Mouse (Mus musculus): Measurements from ENCODE around the gene Wbp11.
A peak's percentile ranks its signal among the peaks of the same experiment; 100 is the strongest.
"Not testable (repeated sequence)": the region's sequence is repeated elsewhere in the genome, so short reads cannot be mapped to it uniquely, and the experiment has no call there.

Wbp11 gene

DNA sequence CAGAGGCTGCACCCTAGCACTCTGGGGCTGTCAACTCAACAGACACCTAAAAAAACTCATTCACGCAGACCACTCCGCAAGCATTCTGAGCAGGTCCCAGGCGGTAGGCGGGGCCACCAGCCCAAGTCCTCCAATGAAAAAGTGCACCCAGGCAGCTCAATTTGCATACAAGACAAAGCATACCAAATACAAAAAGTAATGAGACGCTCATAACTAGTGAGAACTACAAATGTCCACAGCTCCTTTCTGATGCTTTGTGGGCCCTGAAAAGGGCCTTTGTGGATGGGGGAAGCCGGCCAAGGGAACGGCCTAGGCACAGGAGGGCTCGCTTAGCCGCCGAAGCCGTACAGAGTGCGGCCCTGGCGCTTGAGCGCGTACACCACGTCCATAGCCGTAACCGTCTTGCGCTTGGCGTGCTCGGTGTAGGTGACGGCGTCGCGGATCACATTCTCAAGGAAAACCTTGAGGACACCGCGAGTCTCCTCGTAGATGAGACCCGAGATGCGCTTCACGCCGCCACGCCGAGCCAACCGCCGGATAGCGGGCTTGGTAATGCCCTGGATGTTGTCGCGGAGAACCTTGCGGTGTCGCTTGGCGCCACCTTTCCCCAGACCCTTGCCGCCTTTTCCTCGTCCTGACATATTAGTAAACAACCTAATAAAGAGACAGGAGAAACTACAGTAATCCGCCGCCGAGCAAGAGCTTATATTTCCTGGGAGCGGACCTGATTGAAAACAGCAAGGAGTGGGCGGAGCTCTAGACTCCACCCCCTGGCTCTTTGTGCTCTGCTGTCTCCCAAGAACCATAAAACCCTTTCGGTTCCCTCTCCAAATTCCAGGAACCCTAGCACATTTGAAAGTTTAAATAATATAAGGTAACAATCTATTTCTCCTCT lies 24.0 kb downstream of the Wbp11 start, which contains the start of gene Hist4h4:
Hist4h4 (minus strand) TSS at position 677 of the 895 bp plus-strand sequence.
- peak; percentile 91 for DNase-seq (ENCODE audit: low read depth, low spot score)

- no peak for DNase-seq (ENCODE audit: low read depth, low spot score)
Observed at GRCm38 (mm10) chr6:136803093-136803738, 24.8 kb downstream of the Wbp11 start.

DNA sequence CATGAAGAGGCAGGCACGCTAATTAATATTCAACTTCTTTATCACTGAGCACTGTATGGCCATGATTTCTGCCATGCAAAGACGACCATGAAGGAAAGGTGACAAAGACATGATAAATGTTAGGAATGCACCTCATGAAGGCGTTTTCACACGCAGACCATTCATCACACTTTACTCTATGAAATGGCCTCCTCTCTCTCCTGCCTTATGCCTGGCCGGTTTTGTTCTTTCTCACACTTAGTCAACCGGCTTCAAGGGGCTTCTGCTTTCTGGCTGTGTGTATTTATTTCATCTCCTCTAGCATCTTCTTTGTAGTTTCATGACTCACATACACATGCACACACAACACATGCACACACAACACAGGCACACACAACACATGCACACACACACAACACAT lies 26.8 kb downstream of the Wbp11 start:
- no peak for DNase-seq (ENCODE audit: low read depth, low spot score)

DNA sequence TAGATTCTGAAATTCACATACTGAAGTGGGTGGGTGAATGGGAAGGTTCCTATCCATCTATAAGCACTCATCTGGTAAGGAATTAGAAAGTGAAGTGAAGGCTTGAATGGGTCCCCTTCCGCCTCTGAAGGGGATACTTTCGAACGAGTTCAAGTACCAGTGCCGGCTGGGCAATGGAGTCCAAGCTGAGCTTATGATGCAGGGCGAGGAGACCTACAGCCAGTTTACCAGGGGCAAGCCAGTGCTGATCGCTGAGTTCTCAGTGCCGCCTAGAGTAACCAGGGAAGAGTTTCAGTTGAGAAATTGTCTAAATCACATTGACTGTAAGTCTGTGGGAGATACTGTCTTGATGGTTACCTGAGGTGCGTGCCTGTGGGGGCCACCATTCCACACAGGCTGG lies 27.3 kb downstream of the Wbp11 start:
- DNase-seq (ENCODE audit: low read depth, low spot score), result no peak

DNA sequence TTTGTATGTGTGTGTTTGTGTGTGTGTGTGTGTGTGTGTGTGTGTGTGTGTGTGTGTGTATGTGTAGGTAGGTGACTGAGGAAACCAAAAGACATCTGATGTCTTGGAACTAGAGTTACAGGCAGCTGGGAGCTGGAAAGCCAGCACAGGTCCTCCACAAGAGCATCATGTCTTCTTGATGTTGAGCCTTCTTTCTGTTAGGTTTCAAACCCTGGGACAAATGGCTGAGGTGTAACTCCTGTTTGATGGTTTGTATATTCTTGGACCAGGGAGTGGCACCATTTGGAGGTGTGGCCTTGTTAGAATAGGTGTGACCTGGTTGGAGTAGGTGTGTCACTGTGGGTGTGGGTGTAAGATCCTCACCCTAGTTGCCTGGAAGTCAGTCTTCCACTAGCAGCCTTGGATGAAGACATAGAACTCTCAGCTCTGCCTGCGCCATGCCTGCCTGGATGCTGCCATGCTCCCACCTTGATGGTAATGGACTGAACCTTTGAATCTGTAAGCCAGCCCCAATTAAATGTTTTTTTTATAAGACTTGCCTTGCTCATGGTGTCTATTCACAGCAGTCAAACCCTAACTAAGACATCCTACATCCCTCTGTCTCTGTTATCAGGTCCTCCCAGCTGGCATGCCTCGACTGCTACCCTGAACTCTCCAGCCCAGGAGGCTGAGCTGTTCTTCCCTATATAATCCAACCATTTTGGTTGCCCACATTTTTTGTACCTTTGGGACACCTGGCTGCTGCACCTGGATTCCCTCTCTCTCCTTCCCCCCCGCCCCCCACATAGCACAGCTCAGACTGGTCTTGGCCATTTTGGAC lies 29.9 kb downstream of the Wbp11 start:
- not testable (repeated sequence) for DNase-seq (ENCODE audit: low read depth, low spot score)

GRCm38 (mm10) chr6:136795850-136796249 lies 32.2 kb downstream of the Wbp11 start:
- no peak for DNase-seq (ENCODE audit: low read depth, low spot score)

DNA sequence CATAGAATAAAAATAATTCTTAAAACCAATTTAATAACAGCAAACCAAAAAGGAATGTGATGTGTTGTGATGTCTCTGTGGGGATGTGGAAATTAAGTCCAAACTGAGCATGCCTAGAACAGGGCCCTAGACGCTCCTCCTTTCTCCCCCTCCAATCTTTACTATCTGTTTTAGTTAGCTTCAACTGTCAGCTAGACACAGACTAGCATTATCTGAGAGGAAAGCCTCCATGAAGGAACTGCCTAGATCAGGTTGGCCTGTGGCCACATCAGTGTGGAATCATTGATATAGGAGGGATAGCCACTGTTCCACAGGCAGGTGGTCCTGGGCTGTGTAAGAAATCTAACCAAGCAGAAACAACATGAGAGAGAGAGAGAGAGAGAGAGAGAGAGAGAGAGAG lies 32.9 kb downstream of the Wbp11 start:
- DNase-seq (ENCODE audit: low read depth, low spot score), result no peak

DNA sequence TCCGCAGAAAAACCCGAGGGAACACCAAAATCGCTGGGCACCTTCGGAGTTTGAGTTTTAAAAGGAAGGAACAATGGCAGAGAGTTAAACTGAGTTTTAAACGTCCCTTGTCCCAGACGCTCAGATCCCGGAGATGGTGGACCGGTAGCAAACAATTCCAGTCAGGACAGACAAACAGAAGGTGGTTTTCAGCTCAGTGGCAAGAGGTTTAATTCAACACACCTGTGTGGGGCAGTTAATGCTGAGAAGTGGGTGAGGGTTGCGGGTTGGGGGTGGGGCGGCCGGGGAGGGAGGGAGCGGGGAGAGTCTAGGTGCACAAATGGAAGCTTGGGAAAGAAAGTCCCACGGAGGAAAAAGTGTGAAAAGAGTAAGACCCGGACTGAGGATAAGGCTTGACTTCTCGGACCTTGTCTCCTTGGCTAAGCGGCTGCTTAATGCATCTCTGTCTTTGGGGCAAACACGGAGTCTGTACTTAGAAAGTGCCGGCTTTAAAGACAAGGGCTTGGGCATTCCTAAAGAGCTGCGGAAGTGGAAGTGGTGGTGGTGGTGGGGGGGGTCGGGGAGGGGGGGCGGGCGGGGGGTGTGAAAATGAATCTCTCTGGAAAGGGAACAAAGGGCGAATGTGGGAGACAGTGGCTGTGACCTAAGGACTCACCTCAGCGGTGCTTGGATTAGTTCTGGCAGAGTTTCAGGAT lies 34.1 kb downstream of the Wbp11 start:
- DNase-seq (ENCODE audit: low read depth, low spot score), result peak; percentile 20

DNA sequence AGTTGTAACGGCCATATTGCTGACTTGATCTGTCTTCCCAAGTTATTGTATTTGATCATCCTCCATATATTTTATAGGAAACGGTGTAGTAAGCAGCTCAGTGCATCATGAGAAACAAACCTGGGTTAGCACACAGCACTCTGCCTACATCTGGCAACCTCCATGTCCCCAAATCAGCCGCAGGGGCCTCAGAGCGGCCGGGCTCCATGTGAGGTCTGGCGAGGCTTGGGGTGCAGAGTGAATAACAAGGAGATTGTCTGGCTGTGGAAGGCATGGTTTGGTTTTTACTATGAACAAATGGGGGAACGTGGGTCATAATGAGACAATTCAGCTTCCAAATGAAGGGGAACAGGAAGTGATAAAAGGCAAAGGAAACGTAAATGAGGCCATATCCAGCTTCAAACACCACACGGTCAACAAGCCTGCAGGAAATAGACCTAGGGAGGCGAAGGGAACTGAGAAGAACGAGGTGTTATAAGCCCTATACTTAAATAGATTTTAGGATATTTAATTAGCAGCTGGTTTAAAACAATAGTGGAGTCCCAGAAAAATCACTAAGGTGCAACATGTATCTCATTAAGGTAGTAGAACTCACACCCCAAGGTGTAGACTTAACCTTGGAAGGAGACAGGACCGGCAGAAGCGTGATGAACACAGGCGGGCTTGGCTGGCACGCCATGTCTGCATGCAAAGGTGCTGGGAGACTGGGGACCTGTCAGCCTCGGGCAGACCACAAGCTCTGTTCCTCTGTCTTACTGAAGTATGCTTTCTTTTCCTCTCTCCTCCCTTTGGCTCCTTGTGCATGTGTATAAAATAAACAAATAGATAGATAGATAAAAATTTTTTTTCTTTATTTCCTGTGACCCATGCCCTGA lies 34.9 kb downstream of the Wbp11 start:
- DNase-seq (ENCODE audit: low read depth, low spot score), result peak; percentile 39

- DNase-seq (ENCODE audit: low read depth, low spot score), result no peak
Observed at GRCm38 (mm10) chr6:136789391-136789971, 38.6 kb downstream of the Wbp11 start.

DNA sequence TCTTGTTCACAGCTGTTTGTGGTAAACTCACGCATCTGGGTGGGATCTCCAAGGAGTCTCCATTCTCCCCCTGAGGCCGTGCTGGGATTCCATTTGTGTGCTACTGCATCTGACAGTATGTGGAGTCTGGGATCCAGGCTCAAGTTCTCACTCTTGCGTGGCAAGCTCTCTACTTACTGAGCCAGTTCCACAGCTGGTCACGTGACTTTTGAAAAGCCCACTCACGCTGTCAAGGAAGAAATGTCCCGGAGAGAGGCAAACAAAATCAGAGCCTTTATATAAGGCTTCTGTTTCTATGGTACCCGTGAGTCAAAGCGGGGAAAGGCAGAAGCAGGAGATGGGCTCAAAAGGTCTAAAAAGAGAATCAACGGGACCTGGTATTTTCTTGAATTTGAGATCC lies 45.3 kb downstream of the Wbp11 start:
- DNase-seq (ENCODE audit: low read depth, low spot score), result no peak

DNA sequence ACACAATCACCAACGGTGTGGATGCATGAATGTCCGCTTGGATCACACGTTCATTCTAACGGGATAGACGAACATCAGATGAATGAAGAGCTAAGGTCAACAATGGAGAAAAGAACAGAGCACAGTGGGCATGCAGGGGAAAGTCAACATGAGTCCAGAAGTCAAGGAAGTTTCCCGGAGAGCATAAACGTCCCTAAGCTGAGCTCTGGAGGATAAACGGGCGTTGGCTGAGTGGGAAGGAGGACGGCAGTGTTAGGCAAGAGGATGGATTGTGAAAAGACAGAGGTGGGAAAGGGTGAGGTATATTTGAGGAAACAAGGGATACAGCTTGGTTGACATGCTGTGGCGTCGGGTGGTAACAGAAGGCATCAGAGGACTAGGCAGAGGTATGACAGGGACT lies 45.9 kb downstream of the Wbp11 start:
- DNase-seq (ENCODE audit: low read depth, low spot score), result no peak

DNA sequence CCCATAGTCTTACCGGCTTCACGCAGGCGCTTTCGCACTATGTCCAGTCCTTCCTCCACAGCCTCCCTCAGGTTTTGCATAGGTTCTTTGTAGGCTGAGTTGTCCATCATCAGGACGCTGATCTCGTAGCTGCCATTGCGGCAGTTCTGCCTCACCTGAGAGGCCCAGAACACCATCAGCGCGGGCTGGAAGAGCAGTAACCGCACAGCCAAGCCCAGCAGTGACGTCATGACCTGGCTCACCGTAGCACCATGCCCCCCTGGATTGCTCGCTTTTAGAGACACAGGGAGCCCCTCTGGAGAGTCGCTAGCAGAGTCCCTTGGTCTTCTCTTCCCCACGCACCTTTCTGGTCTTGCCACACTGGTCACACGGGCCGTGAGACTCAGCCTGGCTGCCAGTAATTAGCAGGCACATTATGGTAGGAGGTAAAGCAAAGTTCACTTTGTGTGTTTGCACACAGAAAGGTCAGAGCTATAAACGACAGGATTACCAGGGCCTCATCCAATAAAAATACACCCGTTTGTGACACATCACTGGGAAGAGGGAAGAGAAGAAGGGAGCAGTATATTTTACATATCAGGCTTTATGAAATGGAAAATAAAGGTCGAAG lies 46.6 kb downstream of the Wbp11 start, which contains the start of gene Gucy2c:
Gucy2c (minus strand) TSS at position 389 of the 610 bp plus-strand sequence.
- DNase-seq (ENCODE audit: low read depth, low spot score), result no peak

DNA sequence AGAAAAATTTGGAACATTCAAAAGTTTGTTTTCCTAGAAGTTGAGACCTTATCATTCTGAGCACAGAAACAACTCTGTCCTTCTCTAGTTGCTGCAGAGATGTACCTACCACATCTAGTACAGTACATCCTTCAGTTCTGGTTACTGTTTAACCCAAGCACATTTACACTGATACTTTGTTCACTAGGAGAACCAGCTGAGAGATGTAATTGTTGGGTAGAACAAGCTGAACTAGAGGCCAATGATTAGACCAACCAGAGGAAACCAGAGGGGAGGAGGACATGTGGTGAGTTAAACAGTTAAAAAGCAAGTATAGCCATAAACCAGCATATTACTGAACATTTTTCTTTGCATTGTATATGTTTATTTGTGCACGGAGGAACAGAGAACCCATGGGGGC lies 51.6 kb downstream of the Wbp11 start:
- no peak for DNase-seq (ENCODE audit: low read depth, low spot score)

DNA sequence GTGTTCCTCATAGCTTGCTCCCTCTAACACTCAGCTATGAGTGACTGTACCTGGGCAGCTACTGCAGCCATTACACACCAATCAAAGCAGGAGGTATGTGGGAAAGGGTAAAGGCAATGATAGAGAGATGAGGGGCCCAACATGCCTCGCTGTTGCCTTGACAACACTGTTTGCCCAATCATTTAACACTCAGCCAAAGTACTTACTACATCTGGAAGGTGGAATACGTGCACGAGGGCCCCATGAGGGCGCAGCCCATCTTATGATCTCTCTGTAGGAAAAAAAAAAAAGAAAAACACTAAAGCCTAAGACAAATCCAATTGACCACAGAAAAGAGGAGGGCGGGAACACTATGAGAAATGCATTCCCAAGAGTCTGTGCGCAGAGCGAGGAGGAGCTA lies 58.2 kb downstream of the Wbp11 start:
- no peak for DNase-seq (ENCODE audit: low read depth, low spot score)

DNA sequence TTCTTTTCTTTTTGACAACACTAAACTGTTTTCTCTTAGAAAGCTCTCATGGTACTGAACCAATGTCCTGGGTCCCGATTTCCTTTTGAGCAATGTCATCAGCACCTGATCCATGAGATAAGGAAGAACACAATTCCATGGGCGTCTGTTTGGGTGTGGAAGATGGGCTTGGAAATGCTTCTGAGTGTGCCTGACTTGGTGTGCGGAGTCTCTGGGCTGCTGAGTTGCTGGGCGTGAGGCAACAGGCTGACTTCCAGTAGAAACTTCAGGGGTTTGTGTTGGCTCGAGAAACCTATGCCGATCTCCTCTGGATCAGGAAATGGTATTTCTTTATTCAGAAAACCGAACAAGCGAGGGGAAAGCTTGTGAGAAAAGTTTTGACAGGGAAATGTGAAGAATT lies 58.9 kb downstream of the Wbp11 start:
- no peak for DNase-seq (ENCODE audit: low read depth, low spot score)

DNA sequence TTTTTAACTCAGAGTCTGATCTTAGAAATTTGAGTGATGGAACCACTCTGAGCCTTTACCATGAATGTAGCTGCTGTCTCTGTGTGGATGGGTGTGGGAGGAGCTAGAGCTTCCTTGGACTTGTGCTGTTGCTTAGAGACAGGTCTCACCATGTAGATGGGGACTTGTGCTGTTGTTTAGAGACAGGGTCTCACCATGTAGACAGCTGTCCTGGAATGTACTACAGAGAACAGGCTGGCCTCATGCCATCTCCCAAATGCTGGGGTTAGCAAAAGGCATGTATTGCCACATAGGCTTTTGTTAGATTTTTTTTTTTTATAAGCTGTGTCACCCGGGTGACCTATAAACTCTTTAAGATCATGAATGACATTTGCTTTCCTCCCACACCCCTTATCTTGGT lies 64.1 kb downstream of the Wbp11 start:
- DNase-seq (ENCODE audit: low read depth, low spot score), result no peak

All from CD4-positive, CD25-positive, alpha-beta regulatory T cell, adult 2 months (primary cell).